Mouse (Mus musculus): ENCODE data around the gene Olfr97.

Olfr97 gene

GRCm38 (mm10) chr17:37196845-37197724 lies 40.0 kb downstream of the Olfr97 start:
- peak; percentile 37 to 49 for DNase-seq (ENCODE audit: low spot score in 2 of 2)

- DNase-seq (ENCODE audit: low spot score in 2 of 2), result no peak
Observed at GRCm38 (mm10) chr17:37194782-37195181, 42.3 kb downstream of the Olfr97 start.

- DNase-seq (ENCODE audit: low spot score in 2 of 2), result no peak
Observed at GRCm38 (mm10) chr17:37193656-37194055, 43.5 kb downstream of the Olfr97 start, which contains the start of gene Ubd. Ubd (plus strand) TSS chr17:37193892.

GRCm38 (mm10) chr17:37193032-37193431 lies 44.1 kb downstream of the Olfr97 start:
- DNase-seq (ENCODE audit: low spot score in 2 of 2), result no peak

GRCm38 (mm10) chr17:37190711-37191110 lies 46.4 kb downstream of the Olfr97 start:
- peak; percentile 38 to 46 for DNase-seq (ENCODE audit: low spot score in 2 of 2)

GRCm38 (mm10) chr17:37185474-37185873 lies 51.7 kb downstream of the Olfr97 start:
- DNase-seq (ENCODE audit: low spot score in 2 of 2), result no peak

All from right cerebral cortex, postnatal 10 days (tissue).